Mouse (Mus musculus) small intestine, adult 2 months (tissue): ENCODE results near the gene Myl7.

Source experiments
- CTCF ChIP-seq: fragments of 200-500 bp; IDR thresholded peaks from 2 replicates; pipeline ENCODE4 v1.5.1; 2012; ENCODE audit warnings: low read depth, mild to moderate bottlenecking, control low read depth, inconsistent platforms, low read length, moderate library complexity, mixed read lengths; ENCODE audit not compliant: insufficient replicate concordance, insufficient read length; ENCODE audit errors: extremely low read depth
- POLR2A ChIP-seq: fragments of 200-500 bp; IDR thresholded peaks from 2 replicates; pipeline ENCODE4 v1.6.1; 2012; ENCODE audit warnings: low read depth, mild to moderate bottlenecking, control low read depth, inconsistent platforms, low read length, moderate library complexity

DNA sequence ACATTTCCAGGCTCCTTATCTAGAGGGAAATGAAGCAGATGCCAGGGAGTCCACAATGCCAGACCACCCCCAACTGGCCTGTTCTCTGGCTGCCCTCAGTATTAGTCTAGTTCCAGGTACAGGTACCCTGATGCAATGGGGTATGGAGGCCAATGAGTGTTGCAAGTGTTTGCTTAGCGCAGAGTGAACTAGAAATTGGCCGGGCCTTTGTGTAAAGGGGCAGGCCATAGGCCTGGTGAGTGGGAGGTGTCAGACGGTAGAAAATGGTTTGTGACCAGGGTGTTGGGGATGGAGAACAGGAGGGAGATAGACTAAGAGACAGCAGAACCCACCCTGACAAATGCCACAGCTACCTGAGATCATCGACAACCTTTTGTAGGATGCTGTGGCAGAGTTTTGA is 21.0 kb upstream of the Myl7 start:
- TF ChIP-seq CTCF = no peak
- no peak for TF ChIP-seq POLR2A
